Mouse (Mus musculus): ENCODE measurements at regions not wholly inside any gene's neighbourhood (a gene's known extent, or its start where the extent isn't known, plus 50 kb on each side); places are given as distances from the start of the nearest gene placed in this dataset.

- TF ChIP-seq CTCF (IDR thresholded peaks at IDR 0.05; ENCODE audit: borderline replicate concordance, insufficient read depth, low read depth, low read length), result no peak
- TF ChIP-seq POLR2A (IDR thresholded peaks at IDR 0.05; ENCODE audit: borderline replicate concordance, insufficient read depth, low read length), result no peak
Observed at GRCm38 (mm10) chr2:135529619-135530018, 129.2 kb upstream of the Plcb4 start.

Measured in cerebellum, adult 2 months (tissue).